Mouse (Mus musculus) stomach, postnatal 0 days (tissue): ENCODE data around the gene Smim5.

Experiments used
- CTCF ChIP-seq: IDR thresholded peaks from 2 replicates; pipeline ENCODE4 v1.5.1; 2016; ENCODE audit warnings: antibody characterized with exemption, low read depth, mild to moderate bottlenecking, moderate library complexity
- EP300 ChIP-seq: optimal IDR thresholded peaks from 2 replicates; pipeline ENCODE3; 2016; ENCODE audit warnings: antibody characterized with exemption

- TF ChIP-seq CTCF = no peak
- TF ChIP-seq EP300 = no peak
Measured at GRCm38 (mm10) chr11:115929031-115929430, 29.3 kb downstream of the Smim5 start.
